Mouse (Mus musculus): ENCODE measurements around the gene Gm9508. TPM values are rescaled to one million over a fixed set of nuclear protein-coding genes. Genes with fewer than 3 reads are reported as not detected.
"Not testable (repeated sequence)": the region's sequence is repeated elsewhere in the genome, so short reads cannot be mapped to it uniquely, and the experiment has no call there.

The Gm9508 gene
- polyA plus RNA-seq, 1 experiment from 2014 or later, result not detected

DNA sequence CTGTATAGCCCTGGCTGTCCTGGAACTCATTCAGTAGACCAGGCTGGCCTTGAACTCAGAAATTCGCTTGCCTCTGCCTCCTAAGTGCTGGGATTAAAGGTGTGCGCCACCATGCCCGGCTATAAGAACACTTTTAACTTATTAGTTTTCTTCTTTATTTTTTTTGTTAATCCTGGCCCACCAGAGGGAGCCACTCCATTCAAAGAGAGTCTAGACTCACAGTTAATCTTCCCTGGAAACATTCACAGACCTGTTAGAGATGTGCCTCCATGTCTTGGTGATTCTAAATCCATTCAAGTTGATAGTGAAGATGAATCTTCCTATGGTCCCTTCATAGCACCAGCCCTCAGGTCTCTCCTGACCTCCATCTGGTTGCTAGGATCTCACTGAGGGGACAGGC is 12.8 kb upstream of the Gm9508 start:
- ATAC-seq (ENCODE audit: low FRiP score, low read depth), result no peak
- no peak overlapping the region for H3K27ac ChIP-seq (replicated peaks)
- H3K4me2 ChIP-seq, result no peak overlapping the region
- no peak overlapping the region for H3K9ac ChIP-seq
- no peaks in the 10 kb centered on the region for H3K9me3 ChIP-seq
- no peak overlapping the region for H3K4me3 ChIP-seq
- H3K36me3 ChIP-seq, result no peaks in the 10 kb centered on the region
- WGBS, result 80% methylated on average over 3 of the region's 3 CpGs
- H3K27me3 ChIP-seq, result no peaks in the 10 kb centered on the region
- no peaks in the 10 kb centered on the region for H3K4me1 ChIP-seq (replicated peaks)

DNA sequence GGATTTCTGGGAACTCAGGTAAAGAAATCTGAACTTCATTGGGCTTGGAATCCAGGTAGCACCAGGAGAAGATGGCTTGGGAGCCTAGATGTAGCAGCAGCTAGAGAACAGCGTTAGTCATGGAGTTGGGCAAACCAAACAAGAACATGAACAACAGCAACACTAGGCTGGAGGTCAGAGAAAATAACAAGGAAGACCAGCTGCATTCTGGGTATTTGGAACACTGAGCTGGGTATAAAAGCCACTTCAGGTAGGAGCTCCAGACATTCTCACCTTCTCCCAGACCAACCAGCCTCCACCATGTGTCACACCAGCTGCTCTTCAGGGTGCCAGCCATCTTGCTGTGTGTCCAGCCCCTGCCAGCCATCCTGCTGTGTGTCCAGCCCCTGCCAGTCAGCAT is 9.3 kb upstream of the Gm9508 start, which contains the start of gene Gm10272:
Gene Gm10272 (plus strand): TSS at position 301 of the 400 bp plus-strand sequence.
- Histone ChIP-seq H3K4me1 (replicated peaks) (no peaks in the 10 kb centered on the region), H3K9ac (no peak within 1 kb of the TSS), H3K9me3 (no peaks in the 10 kb centered on the region), H3K4me3 (no peak within 1 kb of the TSS), H3K4me2 (no peak within 1 kb of the TSS), H3K27me3 (no peaks in the 10 kb centered on the region), H3K27ac (replicated peaks) (no peak within 1 kb of the TSS), H3K36me3 (no peaks in the 10 kb centered on the region)
- 94% methylated on average over 1 of the region's 1 CpGs for WGBS
- no peak for ATAC-seq (ENCODE audit: low FRiP score, low read depth)

DNA sequence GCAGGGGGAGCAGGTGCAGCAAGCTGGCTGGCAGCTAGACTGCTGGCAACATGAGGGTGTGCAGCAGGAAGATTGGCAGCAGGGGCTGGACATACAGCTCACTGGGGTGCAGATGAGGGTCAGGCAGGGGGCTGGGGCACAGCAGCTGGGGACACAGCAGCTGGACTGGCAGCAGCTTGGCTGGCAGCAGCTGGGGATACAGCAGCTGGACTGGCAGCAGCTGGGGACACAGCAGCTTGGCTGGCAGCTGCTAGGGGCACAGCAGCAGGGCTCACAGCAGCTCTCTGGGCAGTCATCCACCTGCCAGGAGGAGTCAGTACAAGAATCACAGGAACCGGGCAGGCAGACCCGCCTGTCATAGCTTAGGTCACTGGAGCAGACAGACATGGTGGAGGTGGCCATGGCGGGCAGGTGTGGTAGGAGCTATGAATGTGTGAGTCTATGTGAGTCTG is 6.7 kb downstream of the Gm9508 start, which contains the start of gene Gm19402:
Gene Gm19402 (minus strand): TSS at position 402 of the 452 bp plus-strand sequence.
- not testable (repeated sequence) for H3K9ac ChIP-seq; H3K9me3 ChIP-seq; H3K4me3 ChIP-seq; H3K27ac ChIP-seq (replicated peaks); H3K4me2 ChIP-seq; H3K36me3 ChIP-seq; ATAC-seq (ENCODE audit: low FRiP score, low read depth)
- H3K4me1 ChIP-seq (replicated peaks), result peaks cover 10% of the 10 kb centered on the region; the same call in 1 of the 2 replicates
- WGBS, result 79% methylated on average over 3 of the region's 3 CpGs
- H3K27me3 ChIP-seq, result peaks cover 21% of the 10 kb centered on the region

DNA sequence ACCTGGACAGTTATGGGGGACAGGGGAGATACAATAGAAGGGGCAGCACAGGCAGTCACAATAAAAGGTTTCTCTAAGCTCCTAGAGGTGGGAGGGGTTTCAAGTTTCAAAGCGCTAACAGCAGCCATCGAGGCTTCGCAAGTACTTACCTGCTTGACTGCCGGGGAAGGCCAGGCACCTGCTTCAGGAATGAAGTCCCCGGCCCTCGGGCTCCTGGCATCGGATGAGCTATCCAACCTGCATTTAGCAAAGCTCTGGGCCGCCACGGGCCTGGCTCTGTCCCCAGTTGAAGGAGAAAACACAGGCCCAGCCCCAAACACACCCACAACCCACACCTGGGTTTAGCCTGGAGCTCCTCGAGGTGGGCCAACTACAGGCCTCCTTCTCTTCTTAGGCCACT is 10.0 kb downstream of the Gm9508 start:
- WGBS, result 40% methylated on average over 10 of the region's 10 CpGs
- Histone ChIP-seq H3K9me3 (no peaks in the 10 kb centered on the region), H3K27ac (replicated peaks) (no peak overlapping the region), H3K4me1 (replicated peaks) (peaks cover 15% of the 10 kb centered on the region; the same call in 1 of the 2 replicates), H3K4me3 (no peak overlapping the region), H3K4me2 (no peak overlapping the region), H3K27me3 (peaks cover 24% of the 10 kb centered on the region), H3K9ac (no peak overlapping the region), H3K36me3 (no peaks in the 10 kb centered on the region)
- no peak for ATAC-seq (ENCODE audit: low FRiP score, low read depth)

DNA sequence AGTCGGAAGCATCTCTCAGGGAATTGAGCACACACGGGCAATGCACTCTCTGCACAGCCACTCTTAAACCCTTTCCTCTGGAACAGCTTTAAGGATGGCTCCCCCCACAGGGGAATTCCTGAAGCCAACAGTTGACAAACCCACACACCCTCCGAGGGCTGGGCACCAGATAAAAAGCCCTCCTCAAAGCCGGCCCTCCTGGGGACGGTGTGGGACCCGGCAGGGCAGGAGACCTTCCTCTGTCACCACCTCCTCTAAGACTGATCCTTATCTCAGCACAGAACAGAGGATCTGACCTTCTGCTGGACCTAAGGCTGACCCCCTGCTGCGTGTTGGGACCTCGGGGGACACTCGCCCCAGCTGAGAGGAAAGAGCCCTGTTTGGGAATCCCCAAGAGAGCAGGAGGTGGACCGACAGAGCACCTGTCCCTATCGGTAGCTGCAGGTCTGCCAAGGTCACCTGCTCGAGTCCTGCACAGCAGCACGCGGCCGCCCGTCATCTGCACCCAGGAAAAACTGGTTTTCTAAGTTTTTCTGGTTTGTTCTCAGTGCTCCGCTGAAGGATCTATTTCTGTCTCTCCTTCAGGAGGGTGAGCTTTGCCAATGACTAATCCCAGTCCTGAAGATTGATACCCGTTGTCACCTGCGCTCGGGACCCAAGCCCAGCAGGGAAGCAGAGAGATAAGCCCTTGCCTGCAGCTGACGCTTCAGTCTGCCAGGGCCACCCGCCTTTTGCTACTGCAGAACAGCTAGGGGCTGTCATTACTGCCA is 11.0 kb downstream of the Gm9508 start, which contains the start of gene Tspear:
Gene Tspear (plus strand): TSS at position 675 of the 770 bp plus-strand sequence.
- peaks cover 24% of the 10 kb centered on the region for H3K27me3 ChIP-seq
- no peak within 1 kb of the TSS for H3K4me3 ChIP-seq

DNA sequence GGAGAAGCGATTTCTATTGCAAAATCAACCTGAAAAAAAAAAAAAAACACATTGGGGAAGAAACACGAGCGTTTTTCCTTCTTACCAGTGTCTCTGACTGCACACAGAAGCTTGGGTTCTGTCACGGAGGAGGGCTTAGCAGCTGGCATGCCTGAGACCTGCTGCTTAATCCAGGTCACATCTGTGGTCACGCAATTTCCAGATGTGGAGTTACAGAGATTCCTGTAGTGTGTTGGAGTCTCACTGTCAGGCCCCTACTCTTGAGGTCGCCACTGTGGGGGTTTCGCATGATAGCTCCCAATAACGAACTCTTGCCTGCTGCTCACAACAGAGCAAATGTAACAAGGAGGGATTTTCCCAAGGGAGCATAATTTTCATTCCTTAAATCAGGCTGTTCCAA is 12.9 kb downstream of the Gm9508 start:
- H3K27ac ChIP-seq (replicated peaks), result no peak overlapping the region
- H3K9ac ChIP-seq, result no peak overlapping the region
- ATAC-seq (ENCODE audit: low FRiP score, low read depth), result no peak
- H3K4me3 ChIP-seq, result no peak overlapping the region
- no peak overlapping the region for H3K4me2 ChIP-seq
- no peaks in the 10 kb centered on the region for H3K9me3 ChIP-seq
- peaks cover 15% of the 10 kb centered on the region; the same call in 1 of the 2 replicates for H3K4me1 ChIP-seq (replicated peaks)
- 37% methylated on average over 8 of the region's 8 CpGs for WGBS
- H3K27me3 ChIP-seq, result peaks cover 28% of the 10 kb centered on the region
- no peaks in the 10 kb centered on the region for H3K36me3 ChIP-seq

More for the DNA sequence above, 11.0 kb downstream of the Gm9508 start, which contains the start of gene Tspear:
- Histone ChIP-seq H3K9ac (no peak within 1 kb of the TSS), H3K36me3 (no peaks in the 10 kb centered on the region), H3K4me1 (replicated peaks) (peaks cover 15% of the 10 kb centered on the region; the same call in 1 of the 2 replicates), H3K4me2 (no peak within 1 kb of the TSS), H3K27ac (replicated peaks) (no peak within 1 kb of the TSS), H3K9me3 (no peaks in the 10 kb centered on the region)
- ATAC-seq (ENCODE audit: low FRiP score, low read depth), result no peak
- 7% methylated on average over 22 of the region's 22 CpGs for WGBS

DNA sequence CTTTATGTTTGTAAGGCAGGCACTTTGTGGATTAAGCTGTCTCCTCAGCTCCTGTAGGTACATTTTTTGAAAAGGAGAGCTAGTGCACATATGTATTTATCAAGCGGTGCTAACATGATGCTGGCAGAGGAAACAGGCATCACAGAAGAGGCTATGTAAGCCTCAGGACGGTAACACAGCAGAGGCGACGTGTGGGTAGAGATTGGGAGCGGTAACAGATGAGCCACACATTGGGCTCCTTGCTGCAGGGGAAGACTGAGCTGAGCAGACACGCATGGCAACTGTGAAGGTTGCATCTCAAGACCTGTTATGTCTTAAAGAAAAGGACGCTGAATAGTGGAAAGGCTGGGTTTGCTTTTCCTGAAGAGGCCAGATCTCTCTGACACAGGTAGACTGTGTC is 14.0 kb downstream of the Gm9508 start:
- no peaks in the 10 kb centered on the region for H3K9me3 ChIP-seq
- no peak overlapping the region for H3K27ac ChIP-seq (replicated peaks)
- ATAC-seq (ENCODE audit: low FRiP score, low read depth), result no peak
- WGBS, result 76% methylated on average over 7 of the region's 7 CpGs
- H3K27me3 ChIP-seq, result peaks cover 38% of the 10 kb centered on the region
- peaks cover 16% of the 10 kb centered on the region for H3K4me1 ChIP-seq (replicated peaks)
- H3K9ac ChIP-seq, result no peak overlapping the region
- H3K36me3 ChIP-seq, result no peaks in the 10 kb centered on the region
- H3K4me2 ChIP-seq, result no peak overlapping the region
- no peak overlapping the region for H3K4me3 ChIP-seq

DNA sequence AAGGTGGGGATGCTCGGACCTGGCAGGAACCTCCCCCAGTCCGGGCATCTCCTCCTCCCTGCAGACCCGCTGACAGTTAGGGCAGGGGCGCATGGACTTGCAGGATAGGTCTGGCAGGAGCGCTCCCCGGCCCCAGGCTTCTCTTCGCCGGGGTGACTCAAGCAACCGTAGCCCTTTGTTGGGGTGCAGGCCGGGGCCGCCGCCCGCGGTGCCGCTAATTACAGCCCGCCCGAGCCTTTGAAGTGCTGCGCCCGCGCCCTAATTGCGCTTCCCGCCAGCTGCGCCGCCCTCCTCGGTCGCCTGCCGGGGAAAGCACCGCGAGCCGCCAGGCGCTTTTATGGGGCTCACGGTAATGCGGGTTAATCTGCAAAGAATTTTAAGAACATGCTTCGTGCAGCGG is 19.5 kb downstream of the Gm9508 start:
- WGBS, result 1% methylated on average over 35 of the region's 35 CpGs
- H3K4me3 ChIP-seq, result peak overlapping the region; percentile 32
- no peak overlapping the region for H3K27ac ChIP-seq (replicated peaks)
- peak overlapping the region; percentile 77 for H3K4me2 ChIP-seq
- no peak for ATAC-seq (ENCODE audit: low FRiP score, low read depth)
- H3K27me3 ChIP-seq, result peaks cover 40% of the 10 kb centered on the region
- no peaks in the 10 kb centered on the region for H3K36me3 ChIP-seq
- H3K4me1 ChIP-seq (replicated peaks), result peaks cover 11% of the 10 kb centered on the region
- no peaks in the 10 kb centered on the region for H3K9me3 ChIP-seq
- peak overlapping the region; percentile 21; the same call in 1 of the 2 replicates for H3K9ac ChIP-seq

DNA sequence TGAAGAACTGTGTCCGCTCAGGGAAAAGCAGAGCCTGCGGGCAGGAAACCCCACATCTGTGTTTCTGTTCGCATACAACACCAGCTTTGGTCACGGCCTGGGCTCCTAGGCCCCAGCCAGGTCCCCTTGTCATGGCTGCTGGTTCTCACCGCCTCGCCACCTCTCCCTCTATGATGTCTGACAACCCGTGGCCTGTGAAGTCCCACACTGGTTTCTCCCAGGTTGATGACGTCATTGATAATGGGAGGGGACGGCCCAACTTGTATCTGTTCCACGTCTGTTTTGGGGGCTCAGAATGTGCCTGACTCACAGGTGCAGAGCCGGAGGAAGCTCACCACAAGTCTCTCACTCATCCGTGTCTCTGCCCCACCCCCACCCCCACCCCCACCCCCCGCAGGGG is 23.3 kb downstream of the Gm9508 start:
- ATAC-seq (ENCODE audit: low FRiP score, low read depth), result no peak
- Histone ChIP-seq H3K4me1 (replicated peaks) (peaks cover 11% of the 10 kb centered on the region), H3K4me2 (no peak overlapping the region), H3K36me3 (no peaks in the 10 kb centered on the region), H3K27ac (replicated peaks) (no peak overlapping the region), H3K4me3 (no peak overlapping the region), H3K27me3 (peaks cover 32% of the 10 kb centered on the region), H3K9me3 (no peaks in the 10 kb centered on the region), H3K9ac (no peak overlapping the region)
- 66% methylated on average over 13 of the region's 13 CpGs for WGBS

DNA sequence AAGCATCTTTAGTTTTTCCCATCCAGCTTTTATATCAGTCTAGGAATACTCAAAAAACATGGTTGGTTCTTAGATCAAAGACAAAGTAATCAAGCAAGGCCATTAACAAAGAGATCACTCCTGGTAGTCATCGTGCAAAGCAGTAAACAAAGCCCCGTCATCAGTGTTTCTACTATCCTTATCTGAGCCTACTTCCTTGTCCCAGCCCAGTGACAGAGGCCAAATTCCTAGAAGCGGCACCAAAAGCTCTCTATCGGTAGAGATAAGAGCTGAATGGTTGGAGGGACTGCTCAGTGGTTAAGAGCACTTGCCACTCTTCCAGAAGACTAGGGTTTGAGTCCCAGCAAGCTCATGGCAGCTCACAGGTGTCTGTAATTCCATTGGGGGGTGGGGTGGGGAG is 25.5 kb downstream of the Gm9508 start:
- ATAC-seq (ENCODE audit: low FRiP score, low read depth), result no peak
- Histone ChIP-seq H3K36me3 (no peaks in the 10 kb centered on the region), H3K27me3 (peaks cover 11% of the 10 kb centered on the region; the same call in 1 of the 2 replicates), H3K9ac (no peak overlapping the region), H3K4me2 (no peak overlapping the region), H3K4me1 (replicated peaks) (no peaks in the 10 kb centered on the region), H3K9me3 (no peaks in the 10 kb centered on the region), H3K4me3 (no peak overlapping the region), H3K27ac (replicated peaks) (no peak overlapping the region)
- 87% methylated on average over 4 of the region's 4 CpGs for WGBS

DNA sequence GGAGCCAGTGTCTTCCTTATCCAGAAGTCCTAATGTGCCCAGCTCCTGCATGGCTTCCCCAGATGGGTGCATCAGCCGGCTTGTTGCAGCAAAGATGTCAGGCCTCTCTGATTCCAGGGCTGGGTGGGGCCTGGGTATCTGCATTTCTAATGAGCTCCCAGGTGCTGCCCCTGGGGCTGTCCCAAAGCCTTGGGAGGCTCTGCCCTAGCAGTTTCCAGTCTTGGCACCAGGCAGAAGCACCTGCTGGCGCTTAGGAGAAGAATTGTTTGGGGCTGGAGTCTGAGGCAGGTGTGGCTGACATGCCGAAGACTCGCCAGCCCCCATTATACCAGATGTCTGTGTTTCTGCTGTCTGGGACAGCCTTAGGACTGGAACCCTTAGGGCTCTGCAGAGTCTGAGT is 26.3 kb downstream of the Gm9508 start:
- H3K4me2 ChIP-seq, result no peak overlapping the region
- H3K4me3 ChIP-seq, result no peak overlapping the region
- no peaks in the 10 kb centered on the region for H3K36me3 ChIP-seq
- no peaks in the 10 kb centered on the region for H3K4me1 ChIP-seq (replicated peaks)
- 73% methylated on average over 4 of the region's 4 CpGs for WGBS
- no peak for ATAC-seq (ENCODE audit: low FRiP score, low read depth)
- H3K9me3 ChIP-seq, result no peaks in the 10 kb centered on the region
- H3K27ac ChIP-seq (replicated peaks), result no peak overlapping the region
- 0 out of 2 replicates have a peak, but pooled peaks cover 3% of the 10 kb centered on the region for H3K27me3 ChIP-seq
- H3K9ac ChIP-seq, result no peak overlapping the region

DNA sequence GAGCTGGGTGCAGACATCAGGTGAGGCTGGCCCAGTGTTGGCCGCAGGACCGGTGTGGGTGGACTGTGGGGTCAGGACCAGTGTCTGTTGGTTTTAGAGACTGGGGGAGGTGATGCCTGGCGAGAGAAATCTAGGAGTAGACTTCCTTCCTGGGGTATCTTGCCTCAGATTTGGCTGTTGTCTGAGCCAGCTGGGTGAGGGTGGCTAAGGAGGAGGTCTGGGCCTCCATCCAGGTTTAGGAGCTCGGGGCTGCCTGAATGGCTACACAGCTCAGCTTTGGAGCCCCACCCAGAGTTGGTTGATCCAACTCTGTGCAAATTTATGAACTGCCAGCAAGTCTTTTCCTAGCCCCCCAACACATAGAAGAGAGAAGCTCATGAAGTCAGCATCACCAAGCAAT is 29.6 kb downstream of the Gm9508 start:
- H3K9me3 ChIP-seq, result no peaks in the 10 kb centered on the region
- H3K27ac ChIP-seq (replicated peaks), result no peak overlapping the region
- no peak overlapping the region for H3K4me2 ChIP-seq
- no peaks in the 10 kb centered on the region for H3K36me3 ChIP-seq
- no peak overlapping the region for H3K9ac ChIP-seq
- ATAC-seq (ENCODE audit: low FRiP score, low read depth), result no peak
- no peak overlapping the region for H3K4me3 ChIP-seq
- 82% methylated on average over 4 of the region's 4 CpGs for WGBS
- no peaks in the 10 kb centered on the region for H3K27me3 ChIP-seq
- H3K4me1 ChIP-seq (replicated peaks), result no peaks in the 10 kb centered on the region
